Mouse (Mus musculus): ENCODE data around the gene Nxnl1. TPM values are rescaled to one million over a fixed set of nuclear protein-coding genes. Genes with fewer than 3 reads are reported as not detected.

Gene Nxnl1
- polyA plus RNA-seq, 1 experiment = not detected

DNA sequence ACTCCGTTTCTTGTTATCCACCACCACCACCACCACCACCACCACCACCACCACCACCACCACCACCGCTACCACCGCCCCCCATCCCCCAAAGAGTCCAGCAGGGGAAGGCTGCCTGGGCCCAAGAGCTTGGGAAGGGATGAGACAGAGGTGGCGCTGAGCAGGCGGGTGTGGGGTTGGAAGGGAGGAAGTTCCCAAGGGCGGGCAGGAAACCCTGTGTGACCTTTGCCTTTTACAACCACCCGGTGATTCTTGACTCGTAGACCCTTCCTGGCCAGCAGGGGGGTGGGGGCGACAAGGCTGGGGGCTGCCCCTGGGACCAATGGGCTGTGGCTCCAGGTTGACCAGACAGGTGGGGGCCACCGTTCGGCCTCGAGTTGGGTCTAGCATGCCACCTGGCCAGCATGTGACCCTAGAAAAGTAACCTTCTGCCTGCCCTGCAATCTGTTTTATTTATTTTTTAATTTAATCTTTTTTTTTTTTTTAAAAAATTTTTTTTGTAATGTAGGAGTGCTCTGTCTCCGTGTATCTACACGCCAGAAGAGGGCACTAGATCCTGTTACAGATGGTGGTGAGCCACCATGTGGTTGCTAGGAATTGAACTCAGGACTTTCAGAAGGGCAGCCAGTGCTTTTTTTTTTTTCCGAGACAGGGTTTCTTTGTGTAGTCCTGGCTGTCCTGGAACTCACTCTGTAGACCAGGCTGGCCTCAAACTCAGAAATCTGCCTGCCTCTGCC is 53.2 kb downstream of the Nxnl1 start:
- H3K27ac ChIP-seq (ENCODE audit: control insufficient read depth, insufficient read depth, low read depth, low read length, poor library complexity) = no peak overlapping the region
- TF ChIP-seq POLR2A (IDR thresholded peaks at IDR 0.05; ENCODE audit: borderline replicate concordance, control insufficient read depth, low read depth, low read length) (no peak), CTCF (IDR thresholded peaks at IDR 0.05; ENCODE audit: control insufficient read depth, insufficient read depth, low read length) (no peak)
- 23% methylated on average over 15 of the region's 15 CpGs for WGBS
- H3K4me1 ChIP-seq (ENCODE audit: control insufficient read depth, insufficient read depth, low read length) = peaks cover 1% of the 10 kb centered on the region
- H3K4me3 ChIP-seq (replicated peaks; ENCODE audit: control insufficient read depth, low read depth, low read length) = no peak overlapping the region

DNA sequence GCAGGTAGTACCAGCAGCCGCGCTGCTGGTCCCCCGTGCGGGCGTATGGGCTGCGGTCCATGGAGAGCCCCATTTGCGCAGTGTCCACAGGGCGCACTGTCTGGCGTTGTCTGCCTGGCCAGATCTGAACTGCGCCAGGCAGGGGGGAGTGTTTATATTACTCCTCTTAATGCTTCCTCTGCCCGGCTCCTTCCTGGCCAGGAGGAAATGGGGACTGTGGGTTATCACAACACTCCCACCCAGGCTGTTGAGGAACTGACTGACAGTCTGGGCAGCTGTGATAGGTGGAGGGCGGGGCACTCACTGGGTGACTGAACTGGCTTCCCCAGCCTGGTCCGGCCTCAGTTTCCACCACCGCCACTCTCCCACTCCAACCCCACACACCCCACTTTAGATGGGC is 54.8 kb downstream of the Nxnl1 start, which contains the start of gene Plvap:
Gene Plvap, minus strand, starts transcription at position 109 of the 400 bp plus-strand sequence.
- H3K27ac ChIP-seq (ENCODE audit: control insufficient read depth, insufficient read depth, low read depth, low read length, poor library complexity) = no peak within 1 kb of the TSS; the same call in 1 of the 2 replicates
- peak within 1 kb of the TSS; percentile 13 for H3K4me3 ChIP-seq (replicated peaks; ENCODE audit: control insufficient read depth, low read depth, low read length)
- TF ChIP-seq CTCF (IDR thresholded peaks at IDR 0.05; ENCODE audit: control insufficient read depth, insufficient read depth, low read length) = no peak
- TF ChIP-seq POLR2A (IDR thresholded peaks at IDR 0.05; ENCODE audit: borderline replicate concordance, control insufficient read depth, low read depth, low read length) = no peak
- H3K4me1 ChIP-seq (ENCODE audit: control insufficient read depth, insufficient read depth, low read length) = peaks cover 1% of the 10 kb centered on the region
- WGBS = 1% methylated on average over 14 of the region's 14 CpGs

Other genes starting within 250 kb of the Nxnl1 start
- 75.6 and 139 TPM in 2 replicates for gene Use1, start 199.8 kb downstream of the Nxnl1 start, polyA plus RNA-seq (2011; ENCODE audit: insufficient read depth, insufficient read length, low replicate concordance, missing spikeins)
- 7.9 and 10.1 TPM in 2 replicates for gene Ocel1, start 195.3 kb downstream of the Nxnl1 start, polyA plus RNA-seq (2011; ENCODE audit: insufficient read depth, insufficient read length, low replicate concordance, missing spikeins)
- gene Nr2f6, start 184.6 kb downstream of the Nxnl1 start, polyA plus RNA-seq (2011; ENCODE audit: insufficient read depth, insufficient read length, low replicate concordance, missing spikeins) = 9.5 and 17.5 TPM in 2 replicates
- 7.2 and 15.9 TPM in 2 replicates for gene Ushbp1, start 170.8 kb downstream of the Nxnl1 start, polyA plus RNA-seq (2011; ENCODE audit: insufficient read depth, insufficient read length, low replicate concordance, missing spikeins)
- 45.8 and 70.5 TPM in 2 replicates for gene Babam1, start 169.7 kb downstream of the Nxnl1 start, polyA plus RNA-seq (2011; ENCODE audit: insufficient read depth, insufficient read length, low replicate concordance, missing spikeins)
- 54.2 and 97.5 TPM in 2 replicates for gene Ankle1, start 160.6 kb downstream of the Nxnl1 start, polyA plus RNA-seq (2011; ENCODE audit: insufficient read depth, insufficient read length, low replicate concordance, missing spikeins)
- gene Abhd8, start 102.9 kb downstream of the Nxnl1 start, polyA plus RNA-seq (2011; ENCODE audit: insufficient read depth, insufficient read length, low replicate concordance, missing spikeins) = 3.9 and 9.1 TPM in 2 replicates
- 24.3 and 42.9 TPM in 2 replicates for gene Mrpl34, start 101.6 kb downstream of the Nxnl1 start, polyA plus RNA-seq (2011; ENCODE audit: insufficient read depth, insufficient read length, low replicate concordance, missing spikeins)
- gene Dda1, start 97.4 kb downstream of the Nxnl1 start, polyA plus RNA-seq (2011; ENCODE audit: insufficient read depth, insufficient read length, low replicate concordance, missing spikeins) = 17.1 and 18.8 TPM in 2 replicates
- gene Ano8, start 80.6 kb downstream of the Nxnl1 start, polyA plus RNA-seq (2011; ENCODE audit: insufficient read depth, insufficient read length, low replicate concordance, missing spikeins) = 2.9 and 6.3 TPM in 2 replicates
- gene Gtpbp3, start 78.5 kb downstream of the Nxnl1 start, polyA plus RNA-seq (2011; ENCODE audit: insufficient read depth, insufficient read length, low replicate concordance, missing spikeins) = 6.3 and 7.9 TPM in 2 replicates
- 13.7 and 20.5 TPM in 2 replicates for gene Plvap, start 54.8 kb downstream of the Nxnl1 start, polyA plus RNA-seq (2011; ENCODE audit: insufficient read depth, insufficient read length, low replicate concordance, missing spikeins)
- not detected in 2 replicates for gene Ccdc194, start 40.9 kb downstream of the Nxnl1 start, polyA plus RNA-seq (2011; ENCODE audit: insufficient read depth, insufficient read length, low replicate concordance, missing spikeins)
- gene Bst2, start 29.1 kb downstream of the Nxnl1 start, polyA plus RNA-seq (2011; ENCODE audit: insufficient read depth, insufficient read length, low replicate concordance, missing spikeins) = 58.9 and 103 TPM in 2 replicates
- 23.8 and 47.7 TPM in 2 replicates for gene Mvb12a, start 23.7 kb downstream of the Nxnl1 start, polyA plus RNA-seq (2011; ENCODE audit: insufficient read depth, insufficient read length, low replicate concordance, missing spikeins)
- 0.81 and 2.5 TPM in 2 replicates for gene Tmem221, start 7.7 kb downstream of the Nxnl1 start, polyA plus RNA-seq (2011; ENCODE audit: insufficient read depth, insufficient read length, low replicate concordance, missing spikeins)
- gene Slc27a1, start 2.3 kb upstream of the Nxnl1 start, polyA plus RNA-seq (2011; ENCODE audit: insufficient read depth, insufficient read length, low replicate concordance, missing spikeins) = 11.2 and 12.6 TPM in 2 replicates
- 111 and 147 TPM in 2 replicates for gene Pgls, start 25.6 kb upstream of the Nxnl1 start, polyA plus RNA-seq (2011; ENCODE audit: insufficient read depth, insufficient read length, low replicate concordance, missing spikeins)
- gene Fam129c, start 31.0 kb upstream of the Nxnl1 start, polyA plus RNA-seq (2011; ENCODE audit: insufficient read depth, insufficient read length, low replicate concordance, missing spikeins) = 67.8 and 106 TPM in 2 replicates
- gene Colgalt1, start 44.4 kb upstream of the Nxnl1 start, polyA plus RNA-seq (2011; ENCODE audit: insufficient read depth, insufficient read length, low replicate concordance, missing spikeins) = 31.8 and 53.0 TPM in 2 replicates
- 0.18 TPM in 1 of 2 replicates, not detected in the other for gene Unc13a, start 105.2 kb upstream of the Nxnl1 start, polyA plus RNA-seq (2011; ENCODE audit: insufficient read depth, insufficient read length, low replicate concordance, missing spikeins)
- gene Jak3, start 109.7 kb upstream of the Nxnl1 start, polyA plus RNA-seq (2011; ENCODE audit: insufficient read depth, insufficient read length, low replicate concordance, missing spikeins) = 7.5 and 15.6 TPM in 2 replicates
- 10.2 and 16.7 TPM in 2 replicates for gene Insl3, start 122.6 kb upstream of the Nxnl1 start, polyA plus RNA-seq (2011; ENCODE audit: insufficient read depth, insufficient read length, low replicate concordance, missing spikeins)
- 1.3 and 2.3 TPM in 2 replicates for gene B3gnt3, start 135.2 kb upstream of the Nxnl1 start, polyA plus RNA-seq (2011; ENCODE audit: insufficient read depth, insufficient read length, low replicate concordance, missing spikeins)
- 79.3 and 144 TPM in 2 replicates for gene Fcho1, start 159.1 kb upstream of the Nxnl1 start, polyA plus RNA-seq (2011; ENCODE audit: insufficient read depth, insufficient read length, low replicate concordance, missing spikeins)

All from bone marrow, adult 2 months (tissue).